Mouse (Mus musculus) testis, postnatal 10 days (tissue): Measurements from ENCODE around the gene Tnfaip3.

Experiments used
- DNase-seq: peaks from one replicate; pipeline ENCODE4 v3.0.0; 2021; ENCODE audit warnings: low spot score

The Tnfaip3 gene

GRCm38 (mm10) chr10:18964856-18965255, 50.6 kb downstream of the Tnfaip3 start:
- DNase-seq: no peak

- DNase-seq: no peak
Measured at GRCm38 (mm10) chr10:18959777-18960492, 55.5 kb downstream of the Tnfaip3 start.

- no peak for DNase-seq
Measured at GRCm38 (mm10) chr10:18953706-18954071, 61.8 kb downstream of the Tnfaip3 start.

- no peak for DNase-seq
Measured at GRCm38 (mm10) chr10:18953011-18953705, 62.3 kb downstream of the Tnfaip3 start.
